In the genomic region with DNA sequence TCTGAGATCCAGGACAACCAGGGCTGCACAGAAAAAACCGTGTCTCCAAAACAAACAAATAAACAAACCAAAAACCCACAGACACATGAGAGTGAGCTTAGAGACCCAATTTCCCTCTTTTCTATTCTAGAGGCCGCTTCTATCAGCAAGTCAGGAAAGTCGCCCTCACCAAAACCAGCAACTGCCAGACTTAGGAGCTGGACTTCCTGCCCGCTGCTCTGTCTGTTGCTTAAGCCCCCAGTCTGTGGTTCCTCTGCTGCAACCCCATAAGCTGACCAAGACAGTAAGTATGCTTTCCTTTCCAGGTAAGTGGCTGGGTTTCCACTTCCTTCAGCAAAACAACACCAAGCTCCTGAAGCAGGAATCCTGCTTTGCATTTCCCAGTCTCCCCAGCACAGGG, we compare ENCODE assay signal across 23 mouse cellular contexts. TPM values are rescaled to one million over a fixed set of nuclear protein-coding genes. Genes with fewer than 3 reads are reported as not detected.
DNase-seq lines count a peak whose midpoint lies in the region; ATAC-seq and TF ChIP-seq lines count a peak whose summit lies in the region.
"Had no signal": no experiment of that assay in that cellular context is flagged by ENCODE, and none has a peak within 500 bp of the region (broad histone marks: within the 10 kb centered on the region; RNA-seq: fewer than 3 reads in every experiment).

No protein-coding gene starts in this region.

- DNase-seq in MEL (ENCODE audit: low read depth, low spot score) = peak; percentile 46
- peak; percentile 56 for DNase-seq in brain, adult 2 months (ENCODE audit: low read depth, low spot score)
- no peak for DNase-seq in liver, postnatal 0 days
- no peak for DNase-seq in thymus, adult 2 months
- DNase-seq in thymus, postnatal 4 days = no peak
- no peak for DNase-seq in lung, postnatal 10 days
- DNase-seq in kidney, postnatal 36 days = no peak
- DNase-seq: adrenal gland, postnatal 14 days; cerebellum, adult 9-10 months; embryo, embryonic 11 days; gastrocnemius, postnatal 36 days; kidney, adult 9 months; kidney, postnatal 25 days; spleen, adult 18-20 months had no signal

- no peak overlapping the region for H3K4me3 ChIP-seq in MEL (ENCODE audit: control insufficient read depth in 1 of 2, insufficient read depth in 1 of 2, low read depth in 2 of 2, low read length in 2 of 2)
- no peak overlapping the region for H3K4me3 ChIP-seq in limb, embryonic 12.5 days (replicated peaks)
- H3K4me3 ChIP-seq in liver, postnatal 0 days (ENCODE audit: low read depth, low read length) = no peak overlapping the region
- no peak overlapping the region for H3K4me3 ChIP-seq in thymus, adult 2 months (ENCODE audit: control insufficient read depth, insufficient read depth, low read length)
- H3K4me3 ChIP-seq: embryonic facial prominence, embryonic 15.5 days; heart, embryonic 10.5 days; hindbrain, embryonic 13.5 days; intestine, embryonic 15.5 days; liver, embryonic 15.5 days; midbrain, embryonic 13.5 days; neural tube, embryonic 13.5 days had no signal

- TF ChIP-seq RAD21 in MEL (IDR thresholded peaks at IDR 0.05; ENCODE audit: low read depth, low read length) = no peak

- peaks cover 25 to 43% of the 10 kb centered on the region in 2 experiments for H3K4me1 ChIP-seq in MEL (ENCODE audit: control insufficient read depth in 1 of 2, insufficient read depth in 2 of 2, low read length in 2 of 2)
- H3K4me1 ChIP-seq in limb, embryonic 12.5 days (replicated peaks) = peaks cover 43% of the 10 kb centered on the region
- H3K4me1 ChIP-seq in liver, postnatal 0 days (ENCODE audit: insufficient read depth) = peaks cover 19% of the 10 kb centered on the region
- H3K4me1 ChIP-seq in thymus, adult 2 months (replicated peaks; ENCODE audit: control insufficient read depth, insufficient read depth, low read length) = peaks cover 25% of the 10 kb centered on the region
- H3K4me1 ChIP-seq: intestine, embryonic 15.5 days had no signal

- no peak for TF ChIP-seq EP300 in MEL (IDR thresholded peaks at IDR 0.05; ENCODE audit: low read depth in 1 of 2, low read length in 2 of 2)
- no peak for TF ChIP-seq EP300 in liver, postnatal 0 days (IDR thresholded peaks at IDR 0.05; ENCODE audit: low read depth)

- no peak overlapping the region for H3K4me2 ChIP-seq in limb, embryonic 12.5 days
- H3K4me2 ChIP-seq in liver, postnatal 0 days (ENCODE audit: low read depth, low read length) = peak overlapping the region; percentile 16; the same call in 1 of the 2 replicates
- H3K4me2 ChIP-seq: embryonic facial prominence, embryonic 15.5 days; hindbrain, embryonic 13.5 days; intestine, embryonic 15.5 days; liver, embryonic 15.5 days; midbrain, embryonic 13.5 days; neural tube, embryonic 13.5 days had no signal

- TF ChIP-seq POLR2A in MEL (IDR thresholded peaks at IDR 0.05; ENCODE audit: control insufficient read depth in 1 of 2, insufficient read depth in 1 of 2, low read depth in 1 of 2, low read length in 2 of 2, poor library complexity in 1 of 2) = no peak
- TF ChIP-seq POLR2A in thymus, adult 2 months (IDR thresholded peaks at IDR 0.05; ENCODE audit: control insufficient read depth, extremely low read depth, insufficient read depth, low read length, poor library complexity) = no peak

- no peaks in the 10 kb centered on the region for H3K9me3 ChIP-seq in MEL (replicated peaks; ENCODE audit: insufficient read depth, low read length)
- H3K9me3 ChIP-seq in limb, embryonic 12.5 days = no peaks in the 10 kb centered on the region
- H3K9me3 ChIP-seq in liver, postnatal 0 days (ENCODE audit: low read length) = no peaks in the 10 kb centered on the region
- H3K9me3 ChIP-seq: embryonic facial prominence, embryonic 15.5 days; heart, embryonic 10.5 days; hindbrain, embryonic 13.5 days; intestine, embryonic 15.5 days; liver, embryonic 15.5 days; midbrain, embryonic 13.5 days; neural tube, embryonic 13.5 days had no signal

- no peak overlapping the region for H3K9ac ChIP-seq in MEL (ENCODE audit: control insufficient read depth, low read depth, low read length, poor library complexity, severe bottlenecking)
- no peak overlapping the region for H3K9ac ChIP-seq in limb, embryonic 12.5 days (replicated peaks)
- no peak overlapping the region for H3K9ac ChIP-seq in liver, postnatal 0 days (replicated peaks)
- H3K9ac ChIP-seq: embryonic facial prominence, embryonic 15.5 days; hindbrain, embryonic 13.5 days; intestine, embryonic 15.5 days; liver, embryonic 15.5 days; midbrain, embryonic 13.5 days; neural tube, embryonic 13.5 days had no signal

- H3K27ac ChIP-seq in MEL (ENCODE audit: control insufficient read depth, low read depth, low read length) = peak overlapping the region; percentile 29
- H3K27ac ChIP-seq in limb, embryonic 12.5 days = peak overlapping the region; percentile 80
- H3K27ac ChIP-seq in liver, postnatal 0 days (ENCODE audit: low read depth) = peak overlapping the region; percentile 19; the same call in 1 of the 2 replicates
- no peak overlapping the region for H3K27ac ChIP-seq in thymus, adult 2 months (ENCODE audit: control insufficient read depth, insufficient read depth, low read length)
- H3K27ac ChIP-seq: embryonic facial prominence, embryonic 15.5 days; heart, embryonic 10.5 days; hindbrain, embryonic 13.5 days; intestine, embryonic 15.5 days; liver, embryonic 15.5 days; midbrain, embryonic 13.5 days; neural tube, embryonic 13.5 days had no signal

- ATAC-seq in limb, embryonic 12.5 days (ENCODE audit: insufficient number of reproducible peaks, insufficient read depth, low FRiP score, low TSS enrichment, low read depth) = no peak
- ATAC-seq in liver, postnatal 0 days = no peak
- ATAC-seq: forebrain, embryonic 16.5 days; intestine, embryonic 15.5 days; midbrain, embryonic 13.5 days had no signal

- peaks cover 0 to 40% of the 10 kb centered on the region in 2 experiments; a peak in 2 of 4 replicates for H3K36me3 ChIP-seq in MEL (ENCODE audit: control insufficient read depth in 1 of 2, insufficient read depth in 2 of 2, low read length in 2 of 2)
- no peaks in the 10 kb centered on the region for H3K36me3 ChIP-seq in limb, embryonic 12.5 days
- no peaks in the 10 kb centered on the region for H3K36me3 ChIP-seq in liver, postnatal 0 days (replicated peaks; ENCODE audit: insufficient read depth, low read length)
- H3K36me3 ChIP-seq in thymus, adult 2 months (ENCODE audit: control insufficient read depth, insufficient read depth, low read length) = no peaks in the 10 kb centered on the region
- H3K36me3 ChIP-seq: embryonic facial prominence, embryonic 15.5 days; heart, embryonic 10.5 days; hindbrain, embryonic 13.5 days; intestine, embryonic 15.5 days; liver, embryonic 15.5 days; midbrain, embryonic 13.5 days; neural tube, embryonic 13.5 days had no signal

- TF ChIP-seq CTCF in MEL (IDR thresholded peaks at IDR 0.05 in 2 of 3, conservative IDR thresholded peaks at IDR 0.05 in 1 of 3; ENCODE audit: control insufficient read depth in 1 of 3, insufficient read depth in 1 of 3, low read depth in 2 of 3, low read length in 3 of 3, poor library complexity in 1 of 3, severe bottlenecking in 1 of 3) = no peak
- no peak for TF ChIP-seq CTCF in liver, postnatal 0 days (IDR thresholded peaks at IDR 0.05; ENCODE audit: low read depth)
- no peak for TF ChIP-seq CTCF in thymus, adult 2 months (IDR thresholded peaks at IDR 0.05; ENCODE audit: borderline replicate concordance, control insufficient read depth, extremely low read depth, insufficient read depth, low read length, poor library complexity)

- WGBS in limb, embryonic 12.5 days = 73% methylated on average over 4 of the region's 4 CpGs
- WGBS in liver, postnatal 0 days (ENCODE audit: insufficient replicate concordance) = 31% methylated on average over 4 of the region's 4 CpGs
- 31% methylated on average over 4 of the region's 4 CpGs for WGBS in thymus, adult 2 months

- H3K27me3 ChIP-seq in MEL (ENCODE audit: control insufficient read depth in 1 of 2, insufficient read depth in 2 of 2, low read length in 2 of 2) = no peaks in the 10 kb centered on the region
- no peaks in the 10 kb centered on the region for H3K27me3 ChIP-seq in limb, embryonic 12.5 days
- H3K27me3 ChIP-seq in liver, postnatal 0 days (ENCODE audit: insufficient read depth, low read length) = no peaks in the 10 kb centered on the region
- no peaks in the 10 kb centered on the region for H3K27me3 ChIP-seq in thymus, adult 2 months (ENCODE audit: control insufficient read depth, insufficient read depth, low read length)
- H3K27me3 ChIP-seq: embryonic facial prominence, embryonic 15.5 days; hindbrain, embryonic 13.5 days; intestine, embryonic 15.5 days; liver, embryonic 15.5 days; midbrain, embryonic 13.5 days; neural tube, embryonic 13.5 days had no signal

- H3K79me2 ChIP-seq in MEL (ENCODE audit: control insufficient read depth, insufficient read depth, low read length, poor library complexity) = no peaks in the 10 kb centered on the region

TF ChIP-seq in MEL, 35 proteins besides CTCF, POLR2A, EP300 and RAD21 (continues in another document):
- TF ChIP-seq MYB (IDR thresholded peaks at IDR 0.05; ENCODE audit: low read depth, low read length) = no peak
- no peak for TF ChIP-seq CHD1 (IDR thresholded peaks at IDR 0.05; ENCODE audit: low read depth, low read length)
- TF ChIP-seq NRF1 (IDR thresholded peaks at IDR 0.05; ENCODE audit: insufficient read depth, low read depth, low read length, poor library complexity, severe bottlenecking) = no peak
- no peak for TF ChIP-seq ETS1 (IDR thresholded peaks at IDR 0.05; ENCODE audit: low read depth, low read length)
- TF ChIP-seq MAX (IDR thresholded peaks at IDR 0.05; ENCODE audit: low read length) = no peak
- TF ChIP-seq ZNF384 (IDR thresholded peaks at IDR 0.05; ENCODE audit: low read depth, low read length) = no peak
- no peak for TF ChIP-seq KAT2A (conservative IDR thresholded peaks at IDR 0.05; ENCODE audit: low read depth, low read length)
- no peak for TF ChIP-seq ZMIZ1 (IDR thresholded peaks at IDR 0.05; ENCODE audit: low read depth, low read length)
- TF ChIP-seq JUND (IDR thresholded peaks at IDR 0.05; ENCODE audit: low read depth, low read length) = no peak
- TF ChIP-seq MAZ (IDR thresholded peaks at IDR 0.05; ENCODE audit: low read depth, low read length) = no peak
- no peak for TF ChIP-seq HCFC1 (IDR thresholded peaks at IDR 0.05; ENCODE audit: low read depth, low read length)
- TF ChIP-seq ELF1 (IDR thresholded peaks at IDR 0.05; ENCODE audit: low read depth, low read length) = no peak
- no peak for TF ChIP-seq MXI1 (IDR thresholded peaks at IDR 0.05; ENCODE audit: low read depth, low read length)
- TF ChIP-seq UBTF (IDR thresholded peaks at IDR 0.05; ENCODE audit: borderline replicate concordance, insufficient read depth, low read depth, low read length) = no peak

RNA-seq across cellular contexts. Expression of a gene that starts 26.6 kb away (rescaled TPM):
- total RNA-seq in MEL (2012; rRNA removed) = 5.4 and 6.8 TPM in 2 replicates
- 10 to 100 TPM in 1 of 2 experiments, not detected in 1; 11.3 TPM for polyA plus RNA-seq in MEL (2012; ENCODE audit: insufficient read depth in 1 of 2, insufficient read length in 2 of 2, low read depth in 1 of 2, low replicate concordance in 2 of 2, missing spikeins in 1 of 2)
- polyA plus RNA-seq in limb, embryonic 12.5 days (2016; fragmentation: Nextera tagmentation; extraction: Ambion mirVana) = 6.5 and 7.8 TPM in 2 replicates
- 6.6 TPM in 2 replicates for polyA plus RNA-seq in liver, postnatal 0 days (2015; fragmentation: Nextera tagmentation; extraction: Ambion mirVana)
- polyA plus RNA-seq in thymus, adult 2 months (2012; rRNA removed) = 7.0 and 7.6 TPM in 2 replicates

Comparison
In these comparisons a context has a peak if more than half of its experiments do, and no peak if none do; other contexts are left out.
1. DNase-seq: peak in MEL (single experiment) and brain, adult 2 months (single experiment); none in liver, postnatal 0 days (single experiment), thymus, adult 2 months (single experiment), thymus, postnatal 4 days (single experiment), lung, postnatal 10 days (single experiment) and kidney, postnatal 36 days (0 of 2).